Comparison of ENCODE assay signal across 18 mouse cellular contexts in genomic region chr15:7080916-7081626, GRCm38 (mm10). TPM values are rescaled to one million over a fixed set of nuclear protein-coding genes. Genes with fewer than 3 reads are reported as not detected.
DNase-seq lines count a peak whose midpoint lies in the region; ATAC-seq and TF ChIP-seq lines count a peak whose summit lies in the region.
"Had no signal": no experiment of that assay in that cellular context is flagged by ENCODE, and none has a peak within 500 bp of the region (broad histone marks: within the 10 kb centered on the region; RNA-seq: fewer than 3 reads in every experiment).

No protein-coding gene starts in this region.

- no peak for DNase-seq in heart, adult 18-20 months
- no peak for DNase-seq in lung, embryonic 14.5 days
- DNase-seq in lung, postnatal 14 days = no peak
- peak; percentile 50 for DNase-seq in embryonic facial prominence, embryonic 11.5 days (ENCODE audit: low spot score)
- DNase-seq in kidney, postnatal 36 days = peak; percentile 19 to 55
- no peak for DNase-seq in layer of hippocampus, adult 11-12 months (ENCODE audit: low spot score)
- DNase-seq in forebrain, embryonic 10.5 days (ENCODE audit: extremely low spot score, low spot score) = no peak
- DNase-seq: cerebellum, adult 9-10 months; left cerebral cortex, postnatal 4 days; right cerebral cortex, postnatal 4 days had no signal

- H3K27me3 ChIP-seq in heart, embryonic 12.5 days (replicated peaks) = 0 out of 2 replicates have a peak, but pooled peaks cover 7% of the 10 kb centered on the region
- H3K27me3 ChIP-seq in lung, embryonic 14.5 days (ENCODE audit: insufficient read depth, low read length) = no peaks in the 10 kb centered on the region; the same call in 1 of the 2 replicates
- no peaks in the 10 kb centered on the region for H3K27me3 ChIP-seq in embryonic facial prominence, embryonic 11.5 days (ENCODE audit: control insufficient read depth, insufficient read depth, low read length)
- H3K27me3 ChIP-seq in forebrain, embryonic 10.5 days (ENCODE audit: poor library complexity, severe bottlenecking) = peaks cover 31% of the 10 kb centered on the region
- H3K27me3 ChIP-seq: hindbrain, embryonic 12.5 days; liver, embryonic 12.5 days; neural tube, embryonic 15.5 days had no signal

- WGBS in heart, embryonic 12.5 days = 48% methylated on average over 15 of the region's 15 CpGs
- WGBS in lung, embryonic 14.5 days = 47% methylated on average over 15 of the region's 15 CpGs
- WGBS in embryonic facial prominence, embryonic 11.5 days = 52% methylated on average over 13 of the region's 15 CpGs
- WGBS in forebrain, embryonic 10.5 days = 73% methylated on average over 14 of the region's 15 CpGs

- H3K4me3 ChIP-seq in heart, embryonic 12.5 days = no peak overlapping the region
- no peak overlapping the region for H3K4me3 ChIP-seq in lung, embryonic 14.5 days (ENCODE audit: low read depth, low read length)
- H3K4me3 ChIP-seq in embryonic facial prominence, embryonic 11.5 days (ENCODE audit: low read depth, low read length) = no peak overlapping the region
- no peak overlapping the region for H3K4me3 ChIP-seq in forebrain, embryonic 10.5 days
- H3K4me3 ChIP-seq: hindbrain, embryonic 12.5 days; liver, embryonic 12.5 days; midbrain, embryonic 10.5 days; neural tube, embryonic 15.5 days had no signal

- TF ChIP-seq CTCF in lung, embryonic 14.5 days (IDR thresholded peaks at IDR 0.05; ENCODE audit: low read depth) = no peak

- no peaks in the 10 kb centered on the region for H3K36me3 ChIP-seq in heart, embryonic 12.5 days
- H3K36me3 ChIP-seq in lung, embryonic 14.5 days (ENCODE audit: insufficient read depth) = no peaks in the 10 kb centered on the region
- H3K36me3 ChIP-seq in embryonic facial prominence, embryonic 11.5 days (replicated peaks; ENCODE audit: control insufficient read depth, insufficient read depth, low read depth, low read length) = no peaks in the 10 kb centered on the region
- H3K36me3 ChIP-seq in forebrain, embryonic 10.5 days (replicated peaks) = no peaks in the 10 kb centered on the region
- H3K36me3 ChIP-seq: G1E; hindbrain, embryonic 12.5 days; liver, embryonic 12.5 days; midbrain, embryonic 10.5 days; neural tube, embryonic 15.5 days had no signal

- no peak overlapping the region for H3K9ac ChIP-seq in heart, embryonic 12.5 days
- no peak overlapping the region for H3K9ac ChIP-seq in lung, embryonic 14.5 days
- no peak overlapping the region for H3K9ac ChIP-seq in embryonic facial prominence, embryonic 11.5 days (replicated peaks; ENCODE audit: low read length)
- H3K9ac ChIP-seq: hindbrain, embryonic 12.5 days; liver, embryonic 12.5 days; neural tube, embryonic 15.5 days had no signal

- no peak overlapping the region for H3K27ac ChIP-seq in heart, embryonic 12.5 days (ENCODE audit: poor library complexity, severe bottlenecking)
- H3K27ac ChIP-seq in lung, embryonic 14.5 days (ENCODE audit: low read depth) = no peak overlapping the region
- no peak overlapping the region for H3K27ac ChIP-seq in embryonic facial prominence, embryonic 11.5 days (replicated peaks; ENCODE audit: low read depth, low read length)
- no peak overlapping the region for H3K27ac ChIP-seq in forebrain, embryonic 10.5 days
- H3K27ac ChIP-seq: hindbrain, embryonic 12.5 days; liver, embryonic 12.5 days; neural tube, embryonic 15.5 days had no signal

- no peak for ATAC-seq in heart, embryonic 12.5 days (ENCODE audit: insufficient number of reproducible peaks, low FRiP score)
- no peak for ATAC-seq in lung, embryonic 14.5 days (ENCODE audit: insufficient read depth)
- 0 out of 2 replicates have a peak, but pooled peaks have one; percentile 5 for ATAC-seq in embryonic facial prominence, embryonic 11.5 days (replicated peaks; ENCODE audit: insufficient number of reproducible peaks, low FRiP score, low TSS enrichment, low read depth)
- ATAC-seq: forebrain, embryonic 14.5 days; inflammation-experienced regulatory T-cells, adult 6 months; liver, embryonic 12.5 days had no signal

- H3K9me3 ChIP-seq in heart, embryonic 12.5 days (replicated peaks) = no peaks in the 10 kb centered on the region
- no peaks in the 10 kb centered on the region for H3K9me3 ChIP-seq in lung, embryonic 14.5 days (ENCODE audit: low read depth, low read length)
- no peaks in the 10 kb centered on the region for H3K9me3 ChIP-seq in embryonic facial prominence, embryonic 11.5 days (replicated peaks; ENCODE audit: control insufficient read depth, low read length)
- no peaks in the 10 kb centered on the region for H3K9me3 ChIP-seq in forebrain, embryonic 10.5 days
- H3K9me3 ChIP-seq: G1E; hindbrain, embryonic 12.5 days; liver, embryonic 12.5 days; neural tube, embryonic 15.5 days had no signal

- H3K4me2 ChIP-seq in heart, embryonic 12.5 days = peak overlapping the region; percentile 39
- peak overlapping the region; percentile 27; the same call in 1 of the 2 replicates for H3K4me2 ChIP-seq in lung, embryonic 14.5 days
- no peak overlapping the region for H3K4me2 ChIP-seq in embryonic facial prominence, embryonic 11.5 days (ENCODE audit: low read depth, low read length)
- H3K4me2 ChIP-seq: hindbrain, embryonic 12.5 days; liver, embryonic 12.5 days; neural tube, embryonic 15.5 days had no signal

- H3K4me1 ChIP-seq in heart, embryonic 12.5 days (replicated peaks) = peaks cover 13% of the 10 kb centered on the region
- H3K4me1 ChIP-seq in lung, embryonic 14.5 days (ENCODE audit: insufficient read depth) = no peaks in the 10 kb centered on the region
- H3K4me1 ChIP-seq in embryonic facial prominence, embryonic 11.5 days (ENCODE audit: control insufficient read depth, insufficient read depth, low read length) = no peaks in the 10 kb centered on the region
- peaks cover 41% of the 10 kb centered on the region for H3K4me1 ChIP-seq in forebrain, embryonic 10.5 days

RNA-seq across cellular contexts. Expression of gene Lifr, which starts 9.3 kb away (rescaled TPM):
- polyA plus RNA-seq in heart, embryonic 12.5 days (2016; fragmentation: Nextera tagmentation; extraction: Ambion mirVana) = 17.3 and 17.9 TPM in 2 replicates
- total RNA-seq in heart, adult 18-20 months (2021) = 10 to 100 TPM; 49.9 to 61.3 TPM
- polyA plus RNA-seq in lung, embryonic 14.5 days (2014; fragmentation: Nextera tagmentation; extraction: Ambion mirVana) = 30.5 and 31.0 TPM in 2 replicates
- polyA plus RNA-seq in embryonic facial prominence, embryonic 11.5 days (2014; fragmentation: Nextera tagmentation; extraction: Ambion mirVana) = 19.8 and 22.9 TPM in 2 replicates
- 5.6 and 7.4 TPM in 2 replicates for polyA plus RNA-seq in forebrain, embryonic 10.5 days (2016; fragmentation: Nextera tagmentation; extraction: Ambion mirVana)
- polyA plus RNA-seq: G1E had no signal

Comparison
In these comparisons a context has a peak if more than half of its experiments do, and no peak if none do; other contexts are left out.
1. DNase-seq: peak in embryonic facial prominence, embryonic 11.5 days (single experiment) and kidney, postnatal 36 days (2 of 2); none in heart, adult 18-20 months (0 of 2), lung, embryonic 14.5 days (single experiment), lung, postnatal 14 days (single experiment), layer of hippocampus, adult 11-12 months (single experiment) and forebrain, embryonic 10.5 days (single experiment).